Mouse (Mus musculus) adrenal gland, adult 8-10 months (tissue): ENCODE results near the gene Lhpp. TPM values are rescaled to one million over a fixed set of nuclear protein-coding genes. Genes with fewer than 3 reads are reported as not detected.

Source experiments
- DNase-seq: peaks from one replicate; pipeline ENCODE4 v3.0.0; 2022
- total RNA-seq, 4 experiments: library from RNA; stranded (reverse); gene quantifications; 2 replicates each; pipeline ENCODE4 v1.2.4; 2022

Lhpp gene
- total RNA-seq, 4 experiments from 2014 or later, result 26.7 to 38.0 (median 29.8) TPM

DNA sequence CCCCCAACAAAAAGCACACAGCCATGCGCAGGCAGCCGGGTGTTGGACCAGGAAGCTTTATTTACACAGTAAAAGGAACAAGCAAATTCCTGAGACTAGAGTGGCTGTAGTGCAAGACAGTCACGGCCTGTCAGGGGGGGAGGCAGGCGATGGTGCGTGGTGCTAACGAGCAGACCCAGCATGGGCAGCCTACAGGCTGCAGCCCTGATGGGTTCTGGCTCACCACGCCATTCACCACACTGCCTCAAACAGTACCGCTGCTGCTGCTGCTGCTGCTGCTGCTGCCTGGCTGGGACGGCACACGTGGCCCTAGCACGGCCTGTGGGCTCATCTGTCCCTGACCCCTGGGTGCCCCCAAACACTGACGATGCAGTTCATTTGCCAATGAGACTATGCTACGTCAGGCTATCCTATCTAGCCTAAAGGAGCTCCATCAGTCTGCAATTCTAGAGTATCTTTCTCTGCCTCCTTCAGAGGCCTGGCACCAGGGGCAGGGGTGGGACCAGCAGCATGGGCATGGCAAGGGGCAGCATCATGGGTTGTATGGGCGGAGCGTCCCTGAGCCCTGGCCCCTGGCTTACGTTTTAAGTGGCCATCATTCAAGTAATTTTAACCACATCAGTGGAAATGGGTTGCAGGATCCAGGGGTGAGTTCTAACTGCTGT is 101.7 kb downstream of the Lhpp start:
- DNase-seq, result no peak

DNA sequence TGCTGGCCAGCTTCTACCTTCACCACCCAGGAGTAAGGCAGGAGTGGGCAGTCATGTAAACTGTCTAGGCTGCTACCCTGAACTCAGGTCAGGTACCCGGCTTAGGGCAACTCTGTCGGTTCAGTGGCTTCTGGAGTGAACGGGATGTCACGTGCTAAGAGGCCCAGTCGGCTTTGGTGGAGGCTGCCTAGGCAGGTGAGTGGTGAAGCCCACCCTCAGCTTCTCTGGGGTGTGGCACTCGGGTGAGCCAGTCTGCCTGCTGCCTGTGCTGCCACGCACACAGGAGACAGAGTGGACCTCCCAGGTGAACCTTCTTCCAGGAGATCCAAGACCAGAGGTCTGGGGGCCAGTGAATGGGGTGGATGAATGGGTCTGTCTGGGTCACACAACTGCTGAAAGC is 102.5 kb downstream of the Lhpp start:
- no peak for DNase-seq

DNA sequence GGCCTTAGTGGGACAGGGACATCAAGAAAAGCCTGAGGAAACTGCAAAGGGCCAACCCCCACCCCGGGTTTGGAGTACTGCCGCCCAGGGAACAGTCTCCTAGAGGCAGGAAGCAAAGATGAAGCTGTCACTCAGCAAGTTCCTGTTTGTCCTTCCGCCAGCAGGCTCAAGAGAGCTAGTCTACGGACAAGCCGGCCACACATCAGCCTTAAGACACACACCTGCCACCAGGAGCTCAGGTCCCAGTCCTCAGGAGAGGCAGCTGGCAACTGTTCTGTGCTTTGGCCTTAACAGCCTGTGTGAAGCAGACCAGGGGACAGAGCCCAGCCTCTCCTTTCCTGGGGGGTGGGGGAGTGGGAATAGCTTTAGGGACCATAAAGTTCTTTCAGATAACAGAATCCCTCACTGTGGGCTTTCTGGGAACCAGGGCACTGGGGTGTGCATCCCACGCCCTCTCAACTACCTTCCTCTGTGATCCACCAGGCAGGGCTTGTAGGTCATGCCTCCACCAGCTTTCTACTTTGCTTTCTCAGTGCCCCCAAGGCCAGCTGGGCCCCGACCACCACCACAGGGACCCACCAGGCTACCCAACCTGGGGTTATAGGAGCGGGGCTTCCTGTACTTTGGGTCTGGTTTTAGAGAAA is 103.2 kb downstream of the Lhpp start:
- DNase-seq, result no peak

DNA sequence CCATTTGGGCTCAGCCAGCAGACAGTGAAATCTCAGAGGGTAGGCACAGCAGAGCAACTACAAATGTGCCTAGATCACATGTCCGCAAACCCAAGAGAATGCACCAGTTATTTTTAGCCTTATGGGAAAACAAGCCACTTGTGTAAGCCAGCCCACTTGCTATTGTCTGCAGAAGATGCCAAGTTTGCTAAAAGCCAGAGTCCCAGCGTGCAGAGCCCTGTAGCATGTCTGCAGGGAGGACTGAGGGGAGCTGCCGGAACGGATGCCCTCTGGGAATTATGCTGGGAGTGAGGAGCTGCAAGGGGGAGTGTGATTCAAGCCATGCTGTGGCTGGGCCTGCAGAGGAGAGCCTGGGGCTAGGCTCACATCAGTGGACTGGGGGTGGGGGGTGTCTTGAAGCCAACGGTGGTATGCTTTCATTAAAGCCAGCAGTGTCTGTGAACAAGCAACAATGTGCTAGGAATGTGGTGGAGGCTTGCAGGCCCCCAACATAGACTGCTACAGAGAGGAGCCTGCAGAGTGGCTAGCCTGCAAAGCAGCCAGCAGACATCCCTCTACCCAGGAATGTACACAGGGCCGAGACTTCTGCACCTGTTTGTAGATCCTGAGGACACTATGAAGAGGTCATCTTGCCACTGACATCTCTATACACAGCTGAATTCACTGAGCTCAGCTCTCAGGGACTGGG is 103.9 kb downstream of the Lhpp start:
- no peak for DNase-seq

DNA sequence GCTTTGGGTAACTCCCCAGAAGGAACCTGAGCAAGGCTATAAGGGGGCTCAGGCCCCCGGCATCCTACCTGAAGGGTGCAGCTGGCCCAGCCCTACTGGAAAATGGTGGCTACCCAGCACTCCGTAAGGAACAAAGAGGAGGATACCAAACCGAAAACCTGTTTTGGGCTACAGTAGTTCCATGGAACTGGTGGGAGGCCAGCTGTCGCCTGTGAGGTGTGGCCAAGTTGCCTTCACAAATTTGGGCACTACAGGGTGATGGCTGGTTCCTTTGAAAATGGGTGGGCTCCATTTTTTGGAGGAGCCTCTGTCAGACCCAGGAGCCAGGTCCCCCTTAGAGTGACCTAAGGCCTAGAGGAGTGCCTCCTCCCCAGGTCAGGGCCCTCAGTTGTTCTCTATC is 104.8 kb downstream of the Lhpp start:
- DNase-seq, result no peak

DNA sequence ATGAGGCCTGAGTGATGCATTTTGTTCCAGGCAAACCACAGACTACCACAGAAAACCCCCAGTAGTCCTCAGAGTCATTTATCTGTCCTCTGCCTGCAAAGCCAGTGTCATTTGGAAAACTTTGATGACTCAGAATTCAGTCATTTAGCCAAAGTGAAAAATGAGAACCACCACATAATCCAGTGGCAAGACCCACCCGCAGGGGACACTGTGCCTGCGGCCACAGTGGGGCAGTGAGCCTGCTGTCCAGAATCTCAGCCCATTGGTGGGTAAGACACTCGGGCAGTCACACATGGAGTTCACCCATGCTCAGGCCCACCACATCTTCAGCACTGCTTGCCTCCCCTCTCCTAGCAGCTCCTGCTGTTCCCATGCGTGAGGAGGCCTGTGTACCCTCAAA is 109.1 kb downstream of the Lhpp start:
- no peak for DNase-seq

DNA sequence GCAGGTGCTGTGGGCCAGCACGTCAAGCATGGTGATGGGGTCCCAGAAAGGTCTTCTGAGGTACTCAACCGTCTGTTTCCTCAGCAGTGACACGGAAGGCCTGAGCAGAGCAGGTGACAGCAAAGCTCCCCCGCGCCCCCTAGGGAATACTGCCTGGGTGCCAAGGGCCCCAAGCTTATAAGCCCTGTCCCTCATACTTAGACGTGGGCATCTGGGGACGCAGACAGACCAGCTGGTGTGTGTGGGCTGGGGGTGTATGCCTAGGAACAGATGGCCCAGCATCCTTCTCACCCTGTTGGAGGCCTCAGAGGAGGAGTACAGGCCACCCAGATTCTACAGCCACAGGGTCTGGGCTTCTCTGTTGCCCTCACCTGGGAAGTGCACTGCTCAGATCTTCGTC is 110.1 kb downstream of the Lhpp start:
- no peak for DNase-seq

DNA sequence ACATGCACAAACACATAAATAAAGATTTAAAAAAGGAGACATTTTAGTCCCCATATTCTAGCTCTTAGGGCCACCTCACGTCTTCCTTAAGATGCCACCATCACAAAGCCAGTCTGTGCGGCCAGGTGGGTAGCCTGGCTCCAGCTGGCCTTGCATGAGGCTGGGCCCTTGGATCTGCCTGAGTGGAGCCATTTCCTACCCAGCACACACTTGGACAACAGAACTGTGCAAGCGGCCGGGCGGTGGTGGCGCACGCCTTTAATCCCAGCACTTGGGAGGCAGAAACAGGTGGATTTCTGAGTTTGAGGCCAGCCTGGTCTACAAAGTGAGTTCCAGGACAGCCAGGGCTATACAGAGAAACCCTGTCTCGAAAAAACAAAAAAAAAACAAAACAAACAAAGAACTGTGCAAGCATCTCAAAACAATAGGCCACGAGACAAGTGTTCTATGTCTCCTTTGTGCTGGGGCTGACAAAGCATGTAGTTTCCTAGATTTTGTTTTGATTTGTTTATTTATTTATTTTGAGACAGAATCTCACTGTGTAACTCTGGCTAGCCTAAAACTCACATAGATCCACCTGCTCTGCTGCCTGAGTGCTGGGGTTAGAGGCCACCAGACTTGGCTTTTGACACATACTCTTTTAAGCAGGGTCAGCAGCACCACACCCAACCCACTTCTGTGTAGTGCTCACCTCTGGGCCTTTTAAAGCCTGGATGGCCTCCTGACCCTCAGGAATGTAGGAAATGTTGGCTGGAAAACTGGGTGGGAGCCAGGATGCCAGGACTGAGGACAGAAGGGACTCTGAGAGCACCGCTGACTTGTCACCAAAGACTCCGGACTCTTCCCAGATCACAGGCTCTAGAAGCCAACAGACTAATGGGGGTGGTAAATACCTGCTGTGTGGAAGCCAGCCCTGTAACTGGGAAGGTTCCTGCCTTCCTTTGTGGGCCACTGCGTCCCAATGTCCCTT is 112.2 kb downstream of the Lhpp start:
- no peak for DNase-seq

DNA sequence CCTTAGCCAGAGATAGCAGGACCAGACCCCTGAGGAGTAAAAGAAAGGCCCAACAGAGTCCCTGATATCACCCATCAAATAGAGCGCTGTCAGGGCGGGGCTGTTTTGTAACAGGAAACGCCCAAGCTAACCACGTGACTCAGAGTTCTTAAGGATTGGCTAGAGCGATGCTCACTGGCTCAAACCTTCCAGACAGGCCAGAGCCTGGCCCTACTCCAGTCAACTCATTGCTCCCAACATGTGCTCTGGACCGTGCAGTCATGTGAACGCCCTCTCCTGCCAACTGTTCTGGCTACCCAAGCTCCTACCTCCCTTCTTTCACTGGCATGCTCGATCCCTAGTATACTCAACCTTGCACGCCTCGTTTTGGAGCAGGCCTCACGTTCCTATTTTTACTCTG is 113.5 kb downstream of the Lhpp start:
- peak; percentile 73 for DNase-seq

DNA sequence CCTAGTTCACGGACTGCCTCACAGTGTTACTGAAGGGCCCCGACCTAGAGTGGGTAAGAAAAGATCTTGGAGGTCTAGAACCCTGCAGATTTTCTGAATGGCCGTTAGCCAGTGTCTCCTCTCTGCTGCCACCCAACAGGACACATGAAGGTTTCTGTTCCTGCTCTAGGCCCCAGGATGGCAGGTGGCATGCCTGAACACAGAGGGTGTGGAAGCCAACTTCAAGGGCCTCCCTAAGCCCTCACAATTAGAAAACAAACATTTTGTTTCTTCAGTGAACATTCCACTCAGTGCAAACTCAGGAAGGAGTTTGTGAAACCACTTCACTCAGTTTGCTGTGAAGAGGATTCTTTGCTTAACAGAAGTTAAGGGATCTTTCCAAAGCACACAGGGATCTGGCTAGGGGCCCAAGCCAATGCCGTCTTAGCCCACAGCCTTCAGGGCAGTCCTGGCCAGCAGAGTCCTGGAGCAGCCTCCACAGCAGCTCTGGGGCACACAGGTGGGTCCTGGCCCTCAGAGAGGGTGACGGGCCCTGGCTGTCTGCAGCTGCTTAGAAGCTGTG is 114.1 kb downstream of the Lhpp start:
- DNase-seq, result no peak

DNA sequence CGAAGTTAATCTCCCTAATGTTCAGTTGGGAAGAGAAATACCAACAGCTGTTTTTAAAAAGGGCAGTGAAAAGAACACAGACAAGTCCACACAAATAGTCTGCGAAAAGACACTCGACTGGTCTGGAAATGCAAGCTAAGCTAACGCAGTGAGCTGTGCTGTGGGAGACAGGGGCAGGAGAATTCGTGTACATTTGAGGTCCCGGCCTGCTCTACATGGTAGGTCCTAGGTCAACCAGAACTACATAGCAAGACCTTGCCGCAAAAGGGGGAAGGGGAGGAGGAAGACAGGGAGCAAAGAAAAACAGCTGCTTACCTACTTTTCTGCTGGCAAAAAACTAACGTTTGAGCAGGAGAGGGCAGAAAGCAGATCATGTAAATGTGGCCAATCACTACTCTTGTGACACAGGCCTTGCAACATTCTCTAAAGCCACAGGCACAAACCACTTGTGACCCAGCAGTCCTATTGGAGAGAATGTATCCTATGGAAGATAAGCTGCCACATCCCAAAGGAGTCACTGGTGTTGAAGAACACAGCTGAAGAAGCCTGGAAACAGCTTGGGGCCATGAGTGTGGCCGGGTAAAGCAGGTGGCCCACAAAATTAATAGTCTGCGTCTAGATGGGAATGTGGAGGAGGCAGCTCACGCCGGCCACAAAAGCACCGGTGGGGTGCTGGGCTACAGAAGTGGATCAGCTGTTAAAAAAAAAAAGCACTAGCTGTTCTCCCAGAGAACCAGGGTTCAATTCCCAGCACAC is 115.8 kb downstream of the Lhpp start:
- no peak for DNase-seq

DNA sequence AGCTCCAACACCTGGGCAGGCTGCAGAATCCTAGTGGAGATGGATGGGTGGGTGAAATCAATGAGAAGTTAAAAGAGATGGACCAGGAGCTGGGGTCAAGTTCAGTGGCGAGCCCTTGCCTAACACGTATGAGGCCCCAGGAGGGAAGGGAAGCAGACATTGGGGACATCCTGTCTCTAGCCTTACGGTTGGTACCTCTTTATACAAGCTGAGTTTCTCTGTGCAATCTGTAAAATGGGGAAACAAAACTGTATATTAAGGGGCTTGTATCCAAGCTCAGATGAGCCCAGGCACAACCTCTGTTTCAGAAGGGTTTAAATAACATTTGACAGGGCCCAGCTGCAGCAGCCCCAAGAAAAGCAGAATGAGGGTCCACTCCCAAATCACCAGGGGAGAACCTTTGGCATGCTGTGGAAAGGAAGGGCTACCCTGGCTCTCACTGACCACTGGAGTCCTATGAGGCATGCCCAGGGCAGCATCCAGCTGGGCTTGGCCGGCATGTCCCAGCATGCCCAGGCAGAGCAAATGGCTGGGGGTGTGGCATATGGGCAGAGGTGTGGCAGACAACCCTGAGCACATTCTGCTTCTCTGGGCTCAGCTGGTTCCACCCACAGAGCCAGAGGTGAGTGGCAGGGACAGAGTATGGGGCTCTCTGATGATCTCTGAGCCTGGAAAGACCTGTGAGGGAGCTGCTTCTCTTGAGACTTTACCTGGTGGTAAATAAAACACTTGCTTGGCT is 118.8 kb downstream of the Lhpp start:
- no peak for DNase-seq

DNA sequence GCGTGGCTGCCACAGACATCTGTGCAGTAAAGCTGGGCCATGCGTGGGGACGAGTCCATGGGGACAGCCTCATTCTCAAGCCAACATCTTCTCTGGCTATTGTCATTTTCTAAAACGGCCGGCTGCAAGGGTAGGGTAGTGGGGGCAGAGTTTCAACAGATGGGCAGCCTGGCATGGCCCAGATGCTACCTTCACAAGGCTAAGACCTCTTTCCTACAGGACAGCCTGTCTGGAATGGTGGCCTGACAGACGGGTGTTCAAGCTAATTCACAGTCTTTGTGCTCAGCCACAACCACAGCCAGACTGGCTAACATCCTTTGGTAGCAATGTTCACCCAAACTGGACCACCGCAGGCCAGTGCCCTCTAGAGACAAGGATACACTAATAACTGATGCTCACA is 120.1 kb downstream of the Lhpp start:
- DNase-seq, result no peak

DNA sequence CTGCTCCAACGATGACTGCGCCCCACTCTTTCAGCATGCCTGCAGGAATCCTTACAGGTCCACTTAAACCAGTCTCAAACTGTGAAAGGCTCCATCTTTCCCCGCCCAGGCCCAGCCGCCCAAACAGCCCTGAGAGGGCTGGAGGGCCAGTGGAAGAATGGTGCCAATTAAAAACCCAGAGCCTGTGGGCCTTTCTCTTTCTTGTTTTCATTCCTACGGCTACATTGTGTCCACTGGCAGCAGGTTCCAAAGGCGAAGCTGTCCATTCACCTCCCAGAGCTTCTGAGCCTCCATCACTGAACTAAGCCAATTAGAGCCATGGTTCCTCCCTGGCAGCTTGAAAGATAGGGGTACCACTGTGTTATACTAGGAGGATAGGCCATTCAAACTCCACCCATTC is 121.1 kb downstream of the Lhpp start:
- no peak for DNase-seq

DNA sequence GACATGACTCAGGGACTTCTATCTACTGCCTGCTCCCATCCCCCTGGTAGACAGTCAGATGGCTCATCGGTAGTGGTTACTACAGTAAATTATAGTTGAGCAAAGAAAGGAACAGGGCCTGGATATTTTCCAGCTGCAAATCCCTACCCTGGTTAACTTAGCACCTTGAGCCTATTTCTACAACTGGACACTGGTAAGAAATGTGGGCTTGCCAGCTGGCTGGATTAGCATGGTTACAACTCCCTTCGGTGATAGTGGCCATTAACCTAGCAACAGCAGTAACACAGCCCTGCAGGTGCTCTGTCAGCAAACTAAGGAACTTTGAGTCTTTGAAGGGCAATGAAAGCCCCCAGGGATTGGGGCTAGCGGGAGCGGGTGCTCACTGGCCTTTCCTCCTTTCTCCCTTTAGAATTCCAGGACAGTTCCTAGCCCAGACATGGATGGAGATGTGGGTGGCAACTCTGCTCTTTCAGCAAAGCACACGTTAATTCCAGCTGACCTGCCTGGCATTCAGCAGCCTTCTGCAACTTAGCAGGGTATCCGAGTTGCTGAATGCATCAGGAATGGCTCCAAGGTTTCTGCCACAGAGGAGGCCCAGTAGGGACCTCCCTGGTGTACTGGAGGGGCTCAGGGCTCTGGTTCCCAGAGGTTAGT is 121.8 kb downstream of the Lhpp start:
- no peak for DNase-seq

DNA sequence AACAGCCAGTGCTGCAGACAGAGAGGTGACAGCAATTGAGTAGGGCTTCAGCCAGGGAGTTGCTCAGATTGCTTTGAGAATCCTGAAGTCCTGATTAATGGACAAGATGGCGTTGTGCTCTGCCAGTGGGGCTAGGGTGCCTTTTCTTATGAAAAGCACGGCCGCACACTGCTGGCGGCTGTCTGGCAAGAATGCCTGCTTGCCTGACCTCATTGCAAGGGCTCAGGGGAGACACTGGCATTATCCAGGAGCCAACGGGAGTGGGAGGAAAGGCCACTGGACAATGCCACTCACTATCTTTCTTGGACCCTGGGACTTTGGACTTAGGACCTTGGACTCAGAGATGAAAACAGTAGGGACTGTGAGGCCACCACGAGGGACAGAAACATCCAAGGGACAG is 123.1 kb downstream of the Lhpp start:
- no peak for DNase-seq

DNA sequence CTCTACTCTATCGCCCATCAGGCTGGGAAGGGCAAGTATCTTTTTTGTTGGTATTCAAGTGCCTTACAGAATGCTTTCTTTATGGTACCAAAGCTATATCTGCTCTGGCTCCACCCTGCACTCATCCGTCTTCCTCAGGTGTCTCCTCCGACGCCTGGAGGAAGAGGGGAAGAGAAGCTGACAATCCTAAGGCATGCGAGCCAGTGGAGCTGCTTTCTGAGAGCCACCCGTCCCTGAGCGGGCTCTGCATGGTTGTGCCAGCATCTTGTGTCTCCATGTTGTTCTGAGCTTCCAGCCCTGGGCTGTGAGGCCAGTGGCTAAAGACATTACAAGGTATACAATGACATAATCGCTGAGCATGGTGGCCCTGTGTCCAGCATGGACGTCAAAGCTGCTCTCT is 123.8 kb downstream of the Lhpp start:
- no peak for DNase-seq

DNA sequence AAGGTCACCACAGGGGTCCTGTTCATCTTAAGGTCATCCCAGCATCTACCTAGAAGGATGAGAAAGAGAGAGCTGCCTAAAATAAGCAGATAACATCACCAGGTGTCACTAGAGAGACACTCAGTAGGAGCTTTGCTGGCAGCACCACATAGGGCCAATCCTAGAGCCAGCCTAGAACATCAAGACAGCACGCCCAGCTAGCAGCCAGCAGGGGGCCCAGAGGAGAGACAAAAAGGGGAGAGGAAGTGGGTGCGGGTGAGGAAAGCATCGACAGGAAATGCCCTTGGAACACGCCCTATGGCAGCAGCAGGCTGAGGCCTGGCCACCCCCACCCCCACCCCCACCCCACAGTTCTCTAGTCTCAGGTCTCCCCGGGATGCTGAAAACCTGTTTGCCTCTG is 124.7 kb downstream of the Lhpp start:
- no peak for DNase-seq

DNA sequence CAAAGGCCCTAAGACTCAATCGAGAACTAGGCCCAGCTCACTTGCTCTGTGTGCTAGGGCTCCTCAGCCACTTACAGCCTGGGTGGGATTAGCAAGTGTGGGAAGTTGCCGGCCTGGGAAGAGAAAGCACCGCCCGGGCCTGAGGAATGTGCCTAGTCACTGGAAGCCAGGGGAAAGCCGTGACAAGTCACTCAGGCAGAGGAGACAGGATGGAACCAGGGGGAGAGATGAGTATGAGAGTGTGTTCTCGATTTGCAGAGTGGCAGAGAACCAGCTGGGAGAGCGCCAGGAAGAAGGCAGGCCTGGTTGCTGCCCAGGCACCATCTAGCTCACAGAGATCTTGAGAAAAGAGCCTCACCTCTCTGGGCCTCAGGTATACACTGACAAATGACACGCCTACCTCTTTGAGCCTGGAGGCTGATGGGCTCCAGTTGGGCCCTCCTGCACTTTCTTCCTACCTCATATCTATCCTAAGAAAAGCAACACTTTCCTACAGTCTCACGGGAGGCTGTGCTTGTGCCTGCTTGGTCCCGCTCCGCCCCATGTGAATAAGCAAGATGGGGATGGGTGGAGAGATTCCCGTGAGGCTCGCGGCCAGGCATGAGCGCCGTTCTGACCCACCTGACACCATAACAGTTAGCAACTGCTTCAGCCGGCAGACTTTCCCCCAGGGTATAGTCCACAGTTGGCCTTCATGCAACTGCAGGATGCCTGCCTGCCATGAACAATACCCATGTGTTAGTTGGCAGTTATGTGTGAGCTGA is 125.8 kb downstream of the Lhpp start:
- DNase-seq, result peak; percentile 59

DNA sequence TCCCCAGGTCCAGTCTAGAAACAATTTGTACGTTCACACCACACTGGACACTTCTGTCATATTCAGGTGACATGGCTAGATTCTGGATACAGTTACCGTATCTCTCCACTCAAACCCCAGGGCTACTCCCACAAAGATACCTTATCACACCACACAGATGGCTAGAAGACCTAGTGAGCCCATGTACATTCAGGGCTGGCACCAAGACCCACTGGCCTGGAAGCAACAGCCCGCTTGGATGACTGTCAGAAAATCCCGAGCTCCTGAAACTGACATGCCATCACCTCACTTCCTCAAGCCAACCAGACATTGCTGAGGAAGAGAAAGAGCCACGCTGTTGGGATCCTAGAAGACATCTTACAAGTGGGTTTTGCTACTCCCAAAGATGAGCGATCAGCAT is 128.4 kb downstream of the Lhpp start:
- DNase-seq, result no peak
